Mouse (Mus musculus) neural tube, embryonic 11.5 days (tissue): ENCODE results near the gene Morn1. TPM values are rescaled to one million over a fixed set of nuclear protein-coding genes. Genes with fewer than 3 reads are reported as not detected.
A peak's percentile ranks its signal among the peaks of the same experiment; 100 is the strongest.

Source experiments
- ATAC-seq: fragments of 200-750 bp; cut with Nextera tagmentation; 2 replicates; pipeline ENCODE4 v1.8.0; 2017; ENCODE audit warnings: moderate number of reproducible peaks, mild to moderate bottlenecking, moderate TSS enrichment, moderate library complexity; ENCODE audit not compliant: insufficient read depth, low FRiP score, low TSS enrichment
- DNase-seq: peaks from one replicate; pipeline ENCODE4 v3.0.0-alpha.2; 2015; ENCODE audit warnings: low spot score
- H3K27ac ChIP-seq: fragments of 300-500 bp; sonication (generic); 2 replicates; pipeline ENCODE4 v1.5.1; 2014; ENCODE audit warnings: low read depth, mild to moderate bottlenecking, low read length
- H3K27me3 ChIP-seq: fragments of 300-500 bp; sonication (generic); 2 replicates; pipeline ENCODE4 v1.6.1; 2014; ENCODE audit warnings: mild to moderate bottlenecking, low read length, mixed read lengths; ENCODE audit not compliant: control insufficient read depth, insufficient read depth
- H3K36me3 ChIP-seq: fragments of 300-500 bp; sonication (generic); 2 replicates; pipeline ENCODE4 v1.6.1; 2014; ENCODE audit warnings: mild to moderate bottlenecking, low read length, moderate library complexity, mixed read lengths; ENCODE audit not compliant: control insufficient read depth, insufficient read depth
- H3K4me1 ChIP-seq: fragments of 300-500 bp; sonication (generic); 2 replicates; pipeline ENCODE4 v1.6.1; 2014; ENCODE audit warnings: low read length, mixed read lengths; ENCODE audit not compliant: control insufficient read depth, insufficient read depth
- H3K4me2 ChIP-seq: fragments of 300-500 bp; sonication (generic); 2 replicates; pipeline ENCODE4 v1.6.1; 2014; ENCODE audit warnings: low read depth, mild to moderate bottlenecking, moderate library complexity
- H3K4me3 ChIP-seq: fragments of 300-500 bp; sonication (generic); 2 replicates; pipeline ENCODE4 v1.5.1; 2014; ENCODE audit warnings: low read depth, low read length
- H3K9ac ChIP-seq: fragments of 300-500 bp; sonication (generic); 2 replicates; pipeline ENCODE4 v1.6.1; 2014; ENCODE audit warnings: mild to moderate bottlenecking, low read length
- H3K9me3 ChIP-seq: fragments of 300-500 bp; sonication (generic); 2 replicates; pipeline ENCODE4 v1.6.1; 2016; ENCODE audit warnings: low read length; ENCODE audit not compliant: control insufficient read depth
- WGBS: fragments of 180-500 bp; shearing (Covaris S2); extraction: QIAGEN DNeasy Blood & Tissue Kit; methylation state at CpG from one replicate; pipeline ENCODE4 v1.1.7; 2014; 5-methylcytosine and 5-hydroxymethylcytosine counted together
- polyA plus RNA-seq: library from polyadenylated mRNA; unstranded; fragments of >200 nt; fragmentation: Nextera tagmentation; extraction: Ambion mirVana; gene quantifications from 2 replicates; pipeline ENCODE4 v1.2.1, GENCODE M21; 2014

The Morn1 gene
- polyA plus RNA-seq, 1 experiment from 2014 or later = 3.9 TPM

- Histone ChIP-seq H3K4me3 (peak overlapping the region; percentile 93), H3K9me3 (no peaks in the 10 kb centered on the region), H3K4me2 (peak overlapping the region; percentile 81), H3K27me3 (no peaks in the 10 kb centered on the region), H3K36me3 (peaks cover 5% of the 10 kb centered on the region), H3K27ac (peak overlapping the region; percentile 79), H3K9ac (peak overlapping the region; percentile 87), H3K4me1 (peaks cover 12% of the 10 kb centered on the region)
- 9% methylated on average over 25 of the region's 35 CpGs for WGBS
- DNase-seq (no peak), ATAC-seq (no peak; the same call in 1 of the 2 replicates)
Measured at GRCm38 (mm10) chr4:155085206-155086107, 920 bp upstream of the Morn1 start.

GRCm38 (mm10) chr4:155089241-155089640 is 2.9 kb downstream of the Morn1 start:
- WGBS = 85% methylated on average over 5 of the region's 5 CpGs
- no peak for ATAC-seq

GRCm38 (mm10) chr4:155090147-155090546 is 3.8 kb downstream of the Morn1 start:
- WGBS = 87% methylated on average over 4 of the region's 4 CpGs
- H3K4me3 ChIP-seq = no peak overlapping the region
- H3K36me3 ChIP-seq = no peaks in the 10 kb centered on the region
- H3K4me2 ChIP-seq = no peak overlapping the region
- H3K9ac ChIP-seq = no peak overlapping the region
- H3K27me3 ChIP-seq = no peaks in the 10 kb centered on the region
- no peak for ATAC-seq
- DNase-seq = no peak
- H3K9me3 ChIP-seq = no peaks in the 10 kb centered on the region
- no peak overlapping the region for H3K27ac ChIP-seq
- H3K4me1 ChIP-seq = peaks cover 10% of the 10 kb centered on the region

More at GRCm38 (mm10) chr4:155089241-155089640, 2.9 kb downstream of the Morn1 start:
- Histone ChIP-seq H3K4me1 (peaks cover 12% of the 10 kb centered on the region), H3K4me3 (no peak overlapping the region), H3K4me2 (no peak overlapping the region), H3K36me3 (peaks cover 2% of the 10 kb centered on the region; the same call in 1 of the 2 replicates), H3K9ac (no peak overlapping the region), H3K27ac (no peak overlapping the region), H3K9me3 (no peaks in the 10 kb centered on the region), H3K27me3 (no peaks in the 10 kb centered on the region)
- no peak for DNase-seq

GRCm38 (mm10) chr4:155090688-155091449 is 4.5 kb downstream of the Morn1 start:
- no peak for DNase-seq
- Histone ChIP-seq H3K36me3 (no peaks in the 10 kb centered on the region), H3K4me1 (peaks cover 6% of the 10 kb centered on the region), H3K27me3 (no peaks in the 10 kb centered on the region), H3K4me2 (no peak overlapping the region), H3K9ac (no peak overlapping the region), H3K27ac (no peak overlapping the region), H3K4me3 (no peak overlapping the region), H3K9me3 (no peaks in the 10 kb centered on the region)
- 92% methylated on average over 13 of the region's 13 CpGs for WGBS
- no peak for ATAC-seq

GRCm38 (mm10) chr4:155092718-155093430 is 6.5 kb downstream of the Morn1 start:
- H3K9ac ChIP-seq = no peak overlapping the region
- ATAC-seq (no peak), DNase-seq (no peak)
- no peak overlapping the region for H3K27ac ChIP-seq
- H3K36me3 ChIP-seq = no peaks in the 10 kb centered on the region
- H3K4me3 ChIP-seq = no peak overlapping the region
- H3K9me3 ChIP-seq = no peaks in the 10 kb centered on the region
- H3K27me3 ChIP-seq = no peaks in the 10 kb centered on the region
- no peaks in the 10 kb centered on the region for H3K4me1 ChIP-seq
- H3K4me2 ChIP-seq = no peak overlapping the region
- 93% methylated on average over 19 of the region's 19 CpGs for WGBS

- Histone ChIP-seq H3K4me1 (no peaks in the 10 kb centered on the region), H3K36me3 (no peaks in the 10 kb centered on the region), H3K4me3 (no peak overlapping the region), H3K9ac (no peak overlapping the region), H3K4me2 (no peak overlapping the region), H3K9me3 (no peaks in the 10 kb centered on the region), H3K27me3 (no peaks in the 10 kb centered on the region), H3K27ac (no peak overlapping the region)
- WGBS = 76% methylated on average over 7 of the region's 7 CpGs
- no peak for ATAC-seq
- no peak for DNase-seq
Measured at GRCm38 (mm10) chr4:155093431-155094149, 7.2 kb downstream of the Morn1 start.

GRCm38 (mm10) chr4:155094565-155094964 is 8.2 kb downstream of the Morn1 start:
- DNase-seq = peak; percentile 60
- H3K4me3 ChIP-seq = no peak overlapping the region
- H3K36me3 ChIP-seq = no peaks in the 10 kb centered on the region
- ATAC-seq = peak; percentile 63
- 72% methylated on average over 3 of the region's 3 CpGs for WGBS
- no peak overlapping the region for H3K27ac ChIP-seq
- H3K4me1 ChIP-seq = no peaks in the 10 kb centered on the region
- H3K9me3 ChIP-seq = no peaks in the 10 kb centered on the region
- no peaks in the 10 kb centered on the region for H3K27me3 ChIP-seq
- no peak overlapping the region for H3K9ac ChIP-seq
- H3K4me2 ChIP-seq = no peak overlapping the region
